Mouse (Mus musculus): ENCODE data around the gene Pcif1. TPM values are rescaled to one million over a fixed set of nuclear protein-coding genes. Genes with fewer than 3 reads are reported as not detected.
"Not testable (repeated sequence)": the region's sequence is repeated elsewhere in the genome, so short reads cannot be mapped to it uniquely, and the experiment has no call there.

The Pcif1 gene
- polyA plus RNA-seq, 1 experiment from 2014 or later: 92.9 TPM

- H3K27ac ChIP-seq: peak within 1 kb of the TSS; percentile 46; the same call in 1 of the 2 replicates
- H3K9ac ChIP-seq: peak within 1 kb of the TSS; percentile 55
- ATAC-seq (ENCODE audit: low FRiP score): peak; percentile 74
- no peaks in the 10 kb centered on the region for H3K9me3 ChIP-seq
- peak within 1 kb of the TSS; percentile 93 for H3K4me2 ChIP-seq
- H3K36me3 ChIP-seq (replicated peaks): no peaks in the 10 kb centered on the region
- H3K27me3 ChIP-seq: peaks cover 70% of the 10 kb centered on the region
- WGBS: under 1% methylated on average over 47 of the region's 47 CpGs
- peaks cover 31% of the 10 kb centered on the region for H3K4me1 ChIP-seq
- peak within 1 kb of the TSS; percentile 51 for H3K4me3 ChIP-seq (replicated peaks)
Measured at GRCm38 (mm10) chr2:164857101-164857821, 21.8 kb upstream of the Pcif1 start, which contains the start of gene Pltp. Pltp (minus strand) TSS chr2:164857711.

GRCm38 (mm10) chr2:164857842-164858553 lies 21.1 kb upstream of the Pcif1 start:
- H3K9ac ChIP-seq: peak overlapping the region; percentile 55
- H3K4me1 ChIP-seq: peaks cover 32% of the 10 kb centered on the region
- no peaks in the 10 kb centered on the region for H3K36me3 ChIP-seq (replicated peaks)
- peak overlapping the region; percentile 51 for H3K4me3 ChIP-seq (replicated peaks)
- ATAC-seq (ENCODE audit: low FRiP score): no peak; the same call in 1 of the 2 replicates
- H3K27me3 ChIP-seq: peaks cover 70% of the 10 kb centered on the region
- H3K27ac ChIP-seq: peak overlapping the region; percentile 46; the same call in 1 of the 2 replicates
- 2% methylated on average over 19 of the region's 19 CpGs for WGBS
- H3K4me2 ChIP-seq: peak overlapping the region; percentile 93
- H3K9me3 ChIP-seq: no peaks in the 10 kb centered on the region

- ATAC-seq (ENCODE audit: low FRiP score): no peak
- H3K27ac ChIP-seq: no peak overlapping the region
- no peak overlapping the region for H3K9ac ChIP-seq
- H3K36me3 ChIP-seq (replicated peaks): no peaks in the 10 kb centered on the region
- no peak overlapping the region for H3K4me2 ChIP-seq
- WGBS: 60% methylated on average over 2 of the region's 2 CpGs
- H3K4me3 ChIP-seq (replicated peaks): no peak overlapping the region
- H3K27me3 ChIP-seq: peaks cover 68% of the 10 kb centered on the region
- peaks cover 32% of the 10 kb centered on the region for H3K4me1 ChIP-seq
- H3K9me3 ChIP-seq: no peaks in the 10 kb centered on the region
Measured at GRCm38 (mm10) chr2:164859155-164859554, 19.9 kb upstream of the Pcif1 start.

- 59% methylated on average over 9 of the region's 9 CpGs for WGBS
- Histone ChIP-seq H3K36me3 (replicated peaks) (no peaks in the 10 kb centered on the region), H3K4me1 (peaks cover 32% of the 10 kb centered on the region), H3K4me3 (replicated peaks) (no peak overlapping the region), H3K27me3 (peaks cover 62% of the 10 kb centered on the region), H3K9me3 (no peaks in the 10 kb centered on the region), H3K9ac (no peak overlapping the region), H3K27ac (no peak overlapping the region), H3K4me2 (no peak overlapping the region)
- no peak for ATAC-seq (ENCODE audit: low FRiP score)
Measured at GRCm38 (mm10) chr2:164859640-164860432, 19.3 kb upstream of the Pcif1 start.

GRCm38 (mm10) chr2:164861094-164861493 lies 18.0 kb upstream of the Pcif1 start:
- H3K36me3 ChIP-seq (replicated peaks): no peaks in the 10 kb centered on the region
- no peak overlapping the region for H3K9ac ChIP-seq
- peaks cover 26% of the 10 kb centered on the region for H3K4me1 ChIP-seq
- WGBS: 79% methylated on average over 4 of the region's 4 CpGs
- no peak overlapping the region for H3K4me3 ChIP-seq (replicated peaks)
- H3K9me3 ChIP-seq: no peaks in the 10 kb centered on the region
- ATAC-seq (ENCODE audit: low FRiP score): no peak
- no peak overlapping the region for H3K27ac ChIP-seq
- H3K4me2 ChIP-seq: no peak overlapping the region
- H3K27me3 ChIP-seq: peaks cover 50% of the 10 kb centered on the region

GRCm38 (mm10) chr2:164862179-164862861 lies 16.8 kb upstream of the Pcif1 start:
- Histone ChIP-seq H3K4me1 (peaks cover 13% of the 10 kb centered on the region), H3K27me3 (peaks cover 38% of the 10 kb centered on the region), H3K4me2 (no peak overlapping the region), H3K9me3 (no peaks in the 10 kb centered on the region), H3K9ac (no peak overlapping the region), H3K4me3 (replicated peaks) (no peak overlapping the region), H3K36me3 (replicated peaks) (no peaks in the 10 kb centered on the region), H3K27ac (0 out of 2 replicates have a peak overlapping the region, but pooled peaks have one; percentile 32)
- ATAC-seq (ENCODE audit: low FRiP score): no peak
- WGBS: 59% methylated on average over 9 of the region's 9 CpGs

GRCm38 (mm10) chr2:164863411-164863810 lies 15.7 kb upstream of the Pcif1 start:
- not testable (repeated sequence) for H3K4me3 ChIP-seq (replicated peaks); H3K4me2 ChIP-seq; ATAC-seq (ENCODE audit: low FRiP score); H3K9me3 ChIP-seq; H3K4me1 ChIP-seq; H3K27ac ChIP-seq; H3K36me3 ChIP-seq (replicated peaks); H3K9ac ChIP-seq
- peaks cover 27% of the 10 kb centered on the region for H3K27me3 ChIP-seq
- WGBS: 94% methylated on average over 8 of the region's 9 CpGs

- no peak overlapping the region for H3K9ac ChIP-seq
- H3K27me3 ChIP-seq: peaks cover 16% of the 10 kb centered on the region
- H3K36me3 ChIP-seq (replicated peaks): no peaks in the 10 kb centered on the region
- no peak overlapping the region for H3K4me2 ChIP-seq
- H3K9me3 ChIP-seq: no peaks in the 10 kb centered on the region
- 83% methylated on average over 4 of the region's 4 CpGs for WGBS
- H3K4me3 ChIP-seq (replicated peaks): no peak overlapping the region
- ATAC-seq (ENCODE audit: low FRiP score): no peak
- peaks cover 3% of the 10 kb centered on the region; the same call in 1 of the 2 replicates for H3K4me1 ChIP-seq
- H3K27ac ChIP-seq: no peak overlapping the region
Measured at GRCm38 (mm10) chr2:164864593-164864992, 14.5 kb upstream of the Pcif1 start.

- no peak overlapping the region for H3K4me2 ChIP-seq
- no peaks in the 10 kb centered on the region for H3K36me3 ChIP-seq (replicated peaks)
- H3K9me3 ChIP-seq: no peaks in the 10 kb centered on the region
- no peak for ATAC-seq (ENCODE audit: low FRiP score)
- 74% methylated on average over 16 of the region's 16 CpGs for WGBS
- H3K27ac ChIP-seq: no peak overlapping the region
- no peak overlapping the region for H3K9ac ChIP-seq
- no peak overlapping the region for H3K4me3 ChIP-seq (replicated peaks)
- H3K27me3 ChIP-seq: 0 out of 2 replicates have a peak, but pooled peaks cover 2% of the 10 kb centered on the region
- H3K4me1 ChIP-seq: peaks cover 3% of the 10 kb centered on the region; the same call in 1 of the 2 replicates
Measured at GRCm38 (mm10) chr2:164866741-164867551, 12.2 kb upstream of the Pcif1 start.

- H3K4me2 ChIP-seq: no peak overlapping the region
- 90% methylated on average over 7 of the region's 7 CpGs for WGBS
- no peak overlapping the region for H3K27ac ChIP-seq
- H3K36me3 ChIP-seq (replicated peaks): no peaks in the 10 kb centered on the region
- H3K27me3 ChIP-seq: no peaks in the 10 kb centered on the region
- no peak overlapping the region for H3K4me3 ChIP-seq (replicated peaks)
- ATAC-seq (ENCODE audit: low FRiP score): no peak
- H3K9me3 ChIP-seq: no peaks in the 10 kb centered on the region
- no peak overlapping the region for H3K9ac ChIP-seq
- no peaks in the 10 kb centered on the region for H3K4me1 ChIP-seq
Measured at GRCm38 (mm10) chr2:164867566-164867965, 11.5 kb upstream of the Pcif1 start.

- WGBS: 89% methylated on average over 7 of the region's 7 CpGs
- no peaks in the 10 kb centered on the region for H3K4me1 ChIP-seq
- H3K4me2 ChIP-seq: no peak overlapping the region
- no peaks in the 10 kb centered on the region for H3K36me3 ChIP-seq (replicated peaks)
- no peak for ATAC-seq (ENCODE audit: low FRiP score)
- no peak overlapping the region for H3K9ac ChIP-seq
- H3K27me3 ChIP-seq: no peaks in the 10 kb centered on the region
- H3K4me3 ChIP-seq (replicated peaks): no peak overlapping the region
- no peak overlapping the region for H3K27ac ChIP-seq
- no peaks in the 10 kb centered on the region for H3K9me3 ChIP-seq
Measured at GRCm38 (mm10) chr2:164868491-164868890, 10.6 kb upstream of the Pcif1 start.
